Mouse (Mus musculus): Measurements from ENCODE around the gene Vapb. TPM values are rescaled to one million over a fixed set of nuclear protein-coding genes. Genes with fewer than 3 reads are reported as not detected.
A peak's percentile ranks its signal among the peaks of the same experiment; 100 is the strongest.

Vapb gene
- total and polyA plus RNA-seq, 2 experiments, result 10.2 to 18.8 TPM

- 35% methylated on average over 13 of the region's 13 CpGs for WGBS
- Histone ChIP-seq H3K36me3 (ENCODE audit: control insufficient read depth, insufficient read depth, low read length) (no peaks in the 10 kb centered on the region), H3K79me2 (ENCODE audit: control insufficient read depth, insufficient read depth, low read length) (peaks cover 68% of the 10 kb centered on the region), H3K9ac (ENCODE audit: low read depth, low read length) (no peak overlapping the region), H3K27me3 (ENCODE audit: control insufficient read depth, insufficient read depth, low read length) (no peaks in the 10 kb centered on the region), H3K27ac (replicated peaks; ENCODE audit: insufficient read depth, low read depth, low read length) (no peak overlapping the region), H3K4me1 (ENCODE audit: control insufficient read depth, insufficient read depth, low read length) (peaks cover 28% of the 10 kb centered on the region), H3K4me3 (ENCODE audit: insufficient read depth, low read depth, low read length) (no peak overlapping the region)
- TF ChIP-seq CTCF (IDR thresholded peaks at IDR 0.05; ENCODE audit: low read depth, low read length), result no peak
- DNase-seq (ENCODE audit: extremely low read depth, low read depth, low spot score), result peak; percentile 53
These were observed 4.8 kb downstream of the Vapb start for GRCm38 (mm10) chr2:173742090-173742489.

- TF ChIP-seq POLR2A (IDR thresholded peaks at IDR 0.05; ENCODE audit: extremely low read depth, insufficient read depth, low read length) (no peak), CTCF (IDR thresholded peaks at IDR 0.05; ENCODE audit: low read depth, low read length) (no peak)
- peaks cover 69% of the 10 kb centered on the region for H3K79me2 ChIP-seq (ENCODE audit: control insufficient read depth, insufficient read depth, low read length)
- H3K9ac ChIP-seq (ENCODE audit: low read depth, low read length), result no peak overlapping the region
- no peaks in the 10 kb centered on the region for H3K36me3 ChIP-seq (ENCODE audit: control insufficient read depth, insufficient read depth, low read length)
- DNase-seq (ENCODE audit: extremely low read depth, low read depth, low spot score), result no peak
- no peak overlapping the region for H3K27ac ChIP-seq (replicated peaks; ENCODE audit: insufficient read depth, low read depth, low read length)
- H3K27me3 ChIP-seq (ENCODE audit: control insufficient read depth, insufficient read depth, low read length), result no peaks in the 10 kb centered on the region
- H3K4me3 ChIP-seq (ENCODE audit: insufficient read depth, low read depth, low read length), result no peak overlapping the region
- peaks cover 28% of the 10 kb centered on the region for H3K4me1 ChIP-seq (ENCODE audit: control insufficient read depth, insufficient read depth, low read length)
- WGBS, result 92% methylated on average over 9 of the region's 9 CpGs
These were observed 5.4 kb downstream of the Vapb start for GRCm38 (mm10) chr2:173742744-173743143.

DNA sequence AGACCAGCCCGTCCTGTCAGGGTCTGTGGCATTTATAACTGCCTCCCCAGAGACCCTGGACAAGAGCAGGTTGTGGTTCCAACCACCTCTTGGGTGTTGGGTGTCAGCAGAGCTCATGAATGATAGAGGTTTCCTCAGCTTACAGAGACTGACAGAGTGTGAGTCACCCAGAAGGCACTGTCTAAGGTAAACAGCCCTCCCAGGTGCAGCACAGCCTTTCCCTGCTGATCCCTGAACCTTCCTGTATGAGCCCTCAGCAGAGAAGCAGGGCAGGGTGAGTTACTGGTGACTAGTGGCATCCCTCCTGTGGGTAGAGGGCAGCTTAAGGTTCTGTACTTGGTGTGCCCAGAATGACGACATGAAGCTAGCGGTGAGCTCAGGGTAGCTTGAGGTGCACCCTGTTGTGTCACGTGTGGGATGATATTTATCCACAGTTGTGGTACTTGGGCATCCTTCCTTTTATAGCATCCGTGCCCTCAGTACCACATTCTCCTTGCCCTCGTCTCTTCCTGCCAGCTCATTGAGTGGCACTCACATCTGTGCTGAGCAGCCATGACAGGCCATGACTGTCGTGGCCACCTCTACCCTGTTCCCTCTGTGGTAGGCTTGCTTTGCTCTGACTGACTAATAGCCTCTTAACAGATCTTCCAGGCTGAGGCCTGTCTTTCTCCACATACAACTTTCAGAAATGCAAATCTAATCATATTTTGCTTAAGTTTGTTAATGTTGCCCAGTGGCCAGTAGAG is 6.9 kb downstream of the Vapb start:
- 84% methylated on average over 7 of the region's 7 CpGs for WGBS
- TF ChIP-seq CTCF (IDR thresholded peaks at IDR 0.05; ENCODE audit: low read depth, low read length) (no peak), POLR2A (IDR thresholded peaks at IDR 0.05; ENCODE audit: extremely low read depth, insufficient read depth, low read length) (no peak)
- H3K9ac ChIP-seq (ENCODE audit: low read depth, low read length), result no peak overlapping the region

GRCm38 (mm10) chr2:173748961-173749659 is 11.8 kb downstream of the Vapb start:
- H3K79me2 ChIP-seq (ENCODE audit: control insufficient read depth, insufficient read depth, low read length), result peaks cover 48% of the 10 kb centered on the region
- H3K4me1 ChIP-seq (ENCODE audit: control insufficient read depth, insufficient read depth, low read length), result peaks cover 7% of the 10 kb centered on the region
- no peak for TF ChIP-seq POLR2A (IDR thresholded peaks at IDR 0.05; ENCODE audit: extremely low read depth, insufficient read depth, low read length)
- TF ChIP-seq CTCF (IDR thresholded peaks at IDR 0.05; ENCODE audit: low read depth, low read length), result no peak
- H3K9ac ChIP-seq (ENCODE audit: low read depth, low read length), result no peak overlapping the region
- H3K27ac ChIP-seq (replicated peaks; ENCODE audit: insufficient read depth, low read depth, low read length), result no peak overlapping the region
- DNase-seq (ENCODE audit: extremely low read depth, low read depth, low spot score), result peak; percentile 31
- no peaks in the 10 kb centered on the region for H3K27me3 ChIP-seq (ENCODE audit: control insufficient read depth, insufficient read depth, low read length)
- no peaks in the 10 kb centered on the region for H3K36me3 ChIP-seq (ENCODE audit: control insufficient read depth, insufficient read depth, low read length)
- 35% methylated on average over 2 of the region's 2 CpGs for WGBS
- H3K4me3 ChIP-seq (ENCODE audit: insufficient read depth, low read depth, low read length), result no peak overlapping the region

More for the DNA sequence above, 6.9 kb downstream of the Vapb start:
- no peak overlapping the region for H3K4me3 ChIP-seq (ENCODE audit: insufficient read depth, low read depth, low read length)
- peaks cover 64% of the 10 kb centered on the region for H3K79me2 ChIP-seq (ENCODE audit: control insufficient read depth, insufficient read depth, low read length)
- no peaks in the 10 kb centered on the region for H3K36me3 ChIP-seq (ENCODE audit: control insufficient read depth, insufficient read depth, low read length)
- peaks cover 21% of the 10 kb centered on the region for H3K4me1 ChIP-seq (ENCODE audit: control insufficient read depth, insufficient read depth, low read length)
- H3K27me3 ChIP-seq (ENCODE audit: control insufficient read depth, insufficient read depth, low read length), result no peaks in the 10 kb centered on the region
- no peak for DNase-seq (ENCODE audit: extremely low read depth, low read depth, low spot score)
- no peak overlapping the region for H3K27ac ChIP-seq (replicated peaks; ENCODE audit: insufficient read depth, low read depth, low read length)

DNA sequence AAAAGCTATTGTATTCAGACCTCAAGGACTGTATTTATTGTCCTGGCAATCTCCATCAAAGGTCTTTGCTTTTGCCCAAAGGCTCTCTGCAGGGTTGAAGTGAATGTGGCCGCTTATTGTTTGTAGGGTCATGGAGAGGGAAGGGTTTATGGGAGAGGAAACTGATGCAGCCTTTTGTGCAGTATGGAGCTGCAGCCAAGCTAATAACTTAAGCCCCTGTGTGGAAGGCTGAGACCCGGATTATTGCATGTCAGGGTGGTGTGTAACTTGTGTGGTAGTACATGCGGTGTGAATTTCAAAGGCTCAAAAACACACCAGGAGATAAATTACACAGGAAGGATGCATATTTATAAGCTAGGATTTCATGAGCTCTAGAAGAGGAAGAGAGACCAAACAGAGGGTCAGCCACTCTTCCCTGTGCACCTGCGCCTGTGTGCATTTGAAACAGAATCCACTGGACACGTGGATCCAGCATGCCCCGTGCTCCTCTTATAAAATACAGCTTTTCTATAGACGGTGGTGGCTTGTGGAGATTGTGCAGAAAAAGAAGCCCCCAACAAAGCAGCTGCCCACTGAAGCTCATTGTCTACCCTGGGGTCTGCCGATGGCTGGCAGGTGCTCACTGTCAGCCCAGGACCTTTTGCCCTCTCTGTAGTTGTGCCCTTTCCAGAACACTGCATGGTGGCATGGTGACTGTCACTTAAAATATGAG is 18.3 kb downstream of the Vapb start:
- WGBS, result 70% methylated on average over 8 of the region's 8 CpGs
- no peak for DNase-seq (ENCODE audit: extremely low read depth, low read depth, low spot score)
- Histone ChIP-seq H3K79me2 (ENCODE audit: control insufficient read depth, insufficient read depth, low read length) (peaks cover 44% of the 10 kb centered on the region; the same call in 1 of the 2 replicates), H3K27ac (replicated peaks; ENCODE audit: insufficient read depth, low read depth, low read length) (no peak overlapping the region), H3K9ac (ENCODE audit: low read depth, low read length) (no peak overlapping the region), H3K36me3 (ENCODE audit: control insufficient read depth, insufficient read depth, low read length) (no peaks in the 10 kb centered on the region), H3K27me3 (ENCODE audit: control insufficient read depth, insufficient read depth, low read length) (no peaks in the 10 kb centered on the region), H3K4me1 (ENCODE audit: control insufficient read depth, insufficient read depth, low read length) (peaks cover 6% of the 10 kb centered on the region; the same call in 1 of the 2 replicates), H3K4me3 (ENCODE audit: insufficient read depth, low read depth, low read length) (no peak overlapping the region)
- TF ChIP-seq CTCF (IDR thresholded peaks at IDR 0.05; ENCODE audit: low read depth, low read length) (no peak), POLR2A (IDR thresholded peaks at IDR 0.05; ENCODE audit: extremely low read depth, insufficient read depth, low read length) (no peak)
